Mouse (Mus musculus): ENCODE results near the gene Unc13d.
A peak's percentile ranks its signal among the peaks of the same experiment; 100 is the strongest.
"Not testable (repeated sequence)": the region's sequence is repeated elsewhere in the genome, so short reads cannot be mapped to it uniquely, and the experiment has no call there.

Gene Unc13d

GRCm38 (mm10) chr11:116077446-116078204 is at the start of gene Unc13d:
Unc13d (minus strand) TSS chr11:116077961.
- peak; percentile 58 to 59 for DNase-seq

GRCm38 (mm10) chr11:116126261-116126660 is 48.5 kb upstream of the Unc13d start:
- peak in 1 of 2 experiments; percentile 5 for DNase-seq

GRCm38 (mm10) chr11:116121731-116122245 is 44.0 kb upstream of the Unc13d start:
- DNase-seq = not testable (repeated sequence)

GRCm38 (mm10) chr11:116117819-116118218 is 40.1 kb upstream of the Unc13d start:
- DNase-seq = no peak

GRCm38 (mm10) chr11:116117241-116117640 is 39.5 kb upstream of the Unc13d start:
- DNase-seq = no peak

- DNase-seq = no peak
Measured at GRCm38 (mm10) chr11:116111611-116112203, 33.9 kb upstream of the Unc13d start.

GRCm38 (mm10) chr11:116111067-116111466 is 33.3 kb upstream of the Unc13d start:
- no peak for DNase-seq

GRCm38 (mm10) chr11:116110540-116110939 is 32.8 kb upstream of the Unc13d start:
- no peak for DNase-seq

GRCm38 (mm10) chr11:116110131-116110530 is 32.4 kb upstream of the Unc13d start:
- DNase-seq = no peak

GRCm38 (mm10) chr11:116109441-116110081 is 31.8 kb upstream of the Unc13d start:
- DNase-seq = peak in 1 of 2 experiments; percentile 39

GRCm38 (mm10) chr11:116108464-116109137 is 30.8 kb upstream of the Unc13d start:
- DNase-seq = no peak

- DNase-seq = no peak
Measured at GRCm38 (mm10) chr11:116107777-116108285, 30.1 kb upstream of the Unc13d start.

GRCm38 (mm10) chr11:116106963-116107776 is 29.4 kb upstream of the Unc13d start:
- no peak for DNase-seq

GRCm38 (mm10) chr11:116106154-116106962 is 28.6 kb upstream of the Unc13d start:
- no peak for DNase-seq

GRCm38 (mm10) chr11:116105065-116105464 is 27.3 kb upstream of the Unc13d start:
- no peak for DNase-seq

- no peak for DNase-seq
Measured at GRCm38 (mm10) chr11:116104006-116104646, 26.4 kb upstream of the Unc13d start.

GRCm38 (mm10) chr11:116103572-116103971 is 25.8 kb upstream of the Unc13d start:
- no peak for DNase-seq

GRCm38 (mm10) chr11:116102472-116102871 is 24.7 kb upstream of the Unc13d start:
- DNase-seq = no peak

- no peak for DNase-seq
Measured at GRCm38 (mm10) chr11:116101931-116102381, 24.2 kb upstream of the Unc13d start.

GRCm38 (mm10) chr11:116100839-116101238 is 23.1 kb upstream of the Unc13d start:
- no peak for DNase-seq

Measured in cerebellum, postnatal 25 days (tissue).